Mouse (Mus musculus): ENCODE results near the gene Gjb5.

Gene Gjb5

DNA sequence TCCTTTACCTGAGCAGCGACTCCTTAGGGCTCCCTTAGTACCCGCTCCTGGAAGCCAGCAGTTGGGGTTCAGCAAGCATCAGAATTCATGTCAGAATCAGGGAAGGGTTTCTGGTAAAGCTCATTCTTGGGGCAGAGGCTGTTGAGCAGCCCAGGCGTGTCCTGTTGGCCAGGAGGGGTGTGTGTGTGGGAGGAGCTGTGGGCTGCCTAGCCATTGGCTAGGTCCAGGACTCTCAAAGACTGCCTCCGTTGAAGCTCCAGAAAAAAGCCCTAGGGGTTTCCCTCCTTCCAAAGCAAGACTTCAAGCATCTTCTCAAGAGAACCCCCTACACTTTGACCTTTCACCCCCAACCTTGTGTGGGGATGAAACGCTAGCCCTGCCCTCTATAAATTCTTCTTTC lies at the start of gene Gjb5:
Gjb5 (minus strand) TSS at position 164 of the 400 bp plus-strand sequence.
- DNase-seq (ENCODE audit: low spot score), result no peak

DNA sequence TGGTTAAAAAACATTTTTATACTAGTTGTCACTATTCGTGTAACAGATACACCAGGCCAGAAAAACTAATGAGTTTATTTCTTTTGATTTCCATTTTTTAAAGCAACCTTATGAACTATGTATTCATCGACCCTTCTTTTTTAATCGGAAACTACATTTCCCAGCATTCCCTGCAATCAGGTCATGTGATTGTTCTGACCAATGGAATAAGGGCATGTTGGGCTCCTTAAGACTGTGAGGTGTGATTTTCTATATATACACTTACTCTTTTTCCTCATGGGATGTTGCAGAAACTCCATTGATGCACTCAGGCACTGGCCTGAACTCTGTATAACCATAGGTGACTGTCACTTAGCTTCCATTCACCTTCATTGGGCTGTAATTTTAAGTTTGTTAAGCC lies 44.6 kb upstream of the Gjb5 start:
- DNase-seq (ENCODE audit: low spot score), result no peak

- DNase-seq (ENCODE audit: low spot score), result no peak
Measured at GRCm38 (mm10) chr4:127402166-127402565, 44.2 kb upstream of the Gjb5 start.

- no peak for DNase-seq (ENCODE audit: low spot score)
Measured at GRCm38 (mm10) chr4:127400165-127401145, 42.5 kb upstream of the Gjb5 start.

GRCm38 (mm10) chr4:127395591-127395990 lies 37.6 kb upstream of the Gjb5 start:
- DNase-seq (ENCODE audit: low spot score), result no peak

DNA sequence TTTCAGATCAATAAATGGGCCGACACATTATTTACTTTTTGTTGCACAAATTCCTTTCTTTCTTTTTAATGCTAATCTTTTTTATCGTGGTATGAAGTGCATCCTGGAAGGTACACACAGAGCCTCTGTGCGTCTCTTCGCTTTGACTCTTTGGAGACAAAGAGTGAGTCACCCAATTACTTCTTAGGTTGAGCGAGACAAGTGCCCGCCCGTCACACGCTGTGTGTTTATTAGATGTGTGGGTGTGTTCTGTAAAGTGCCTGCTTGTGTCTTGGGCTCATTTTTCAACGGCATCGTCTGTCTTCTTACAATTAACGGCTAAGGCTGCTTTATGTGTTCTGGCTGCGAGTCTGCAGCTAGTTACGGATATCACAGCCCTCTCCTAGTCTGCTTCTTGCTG lies 31.7 kb upstream of the Gjb5 start:
- no peak for DNase-seq (ENCODE audit: low spot score)

DNA sequence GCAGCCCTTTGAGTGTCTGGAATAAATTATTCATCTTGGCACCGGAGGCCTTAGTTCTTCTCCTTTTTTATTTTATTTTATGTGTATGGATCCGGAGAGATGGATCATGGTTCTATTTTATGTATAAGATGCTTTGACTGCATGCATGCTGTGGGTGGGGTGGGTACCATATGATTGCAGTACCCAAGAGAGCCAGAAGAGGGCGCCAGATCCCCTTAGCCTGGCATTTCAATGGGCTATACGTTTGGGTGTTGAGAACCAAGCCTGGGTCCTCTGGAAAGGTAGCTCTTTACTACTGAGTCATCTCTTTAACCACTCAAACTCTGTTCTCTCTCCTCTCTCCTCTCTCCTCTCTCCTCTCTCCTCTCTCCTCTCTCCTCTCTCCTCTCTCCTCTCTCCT lies 19.4 kb upstream of the Gjb5 start:
- DNase-seq (ENCODE audit: low spot score), result no peak

DNA sequence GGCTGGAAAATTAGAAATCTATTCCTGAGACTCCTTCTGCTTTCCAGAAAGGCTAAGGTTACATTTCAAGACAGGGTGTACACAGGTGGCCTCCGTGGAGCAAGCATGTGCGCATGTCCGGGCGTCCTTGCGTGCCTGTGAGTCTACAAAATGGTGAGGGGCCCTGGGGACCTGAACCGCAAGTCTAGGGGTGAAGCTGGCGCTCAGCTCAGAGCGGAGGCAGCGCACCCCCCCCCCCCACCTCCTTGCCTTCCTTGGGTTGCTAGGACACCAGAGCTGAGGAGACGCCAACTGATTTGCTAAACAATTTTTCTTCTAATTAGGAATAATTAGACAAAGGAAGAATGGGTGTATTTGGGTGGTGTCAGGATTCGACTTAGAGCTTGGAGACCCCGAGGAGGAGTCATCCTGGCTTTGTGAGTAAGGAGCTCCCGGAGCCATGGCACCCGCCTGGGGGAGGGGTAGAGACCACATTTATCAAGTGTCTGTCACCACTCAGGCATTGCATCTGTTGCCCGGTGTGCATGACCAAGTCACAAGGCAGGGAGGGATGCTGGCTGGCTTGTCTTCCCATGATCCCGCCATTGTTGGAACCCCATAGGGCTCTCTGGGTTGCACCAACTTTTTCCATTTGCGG lies 17.7 kb upstream of the Gjb5 start:
- DNase-seq (ENCODE audit: low spot score), result no peak

DNA sequence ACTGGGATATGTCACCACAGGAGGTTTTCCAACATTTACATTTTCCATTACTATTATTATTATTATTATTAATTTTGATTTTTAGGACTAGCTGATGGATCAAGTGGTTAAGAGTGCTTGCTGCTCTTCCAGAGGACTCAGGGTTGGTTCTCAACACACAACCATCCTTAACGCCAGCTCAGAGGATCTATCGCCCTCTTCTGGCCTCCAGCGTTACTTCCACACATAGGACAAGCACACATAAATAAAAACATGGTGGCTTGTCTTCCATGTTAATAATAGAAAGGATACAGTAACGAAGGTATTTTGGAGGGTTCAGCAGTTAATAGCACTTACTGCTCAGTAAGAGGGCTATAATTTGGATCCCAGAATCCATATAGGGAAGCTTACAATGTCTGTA lies 16.7 kb upstream of the Gjb5 start:
- no peak for DNase-seq (ENCODE audit: low spot score)

DNA sequence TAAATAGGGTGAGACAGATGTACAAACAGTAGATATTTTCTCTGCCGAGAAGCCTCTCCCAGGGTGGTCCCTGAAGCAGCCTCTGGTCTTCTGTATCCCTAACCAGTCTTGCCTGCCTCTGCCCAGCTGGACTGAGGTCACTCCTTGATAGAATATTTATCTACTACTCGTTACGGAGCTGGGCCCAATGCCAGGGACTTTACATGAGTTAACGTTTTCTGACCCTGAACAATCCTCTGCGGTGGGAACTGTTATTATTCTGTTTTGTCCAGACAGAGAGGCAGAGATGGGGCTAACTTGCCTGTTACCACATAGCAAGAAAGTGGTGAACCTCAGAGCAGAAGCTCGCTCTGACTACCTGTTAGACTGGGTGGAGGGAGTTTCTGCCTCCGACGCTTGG lies 15.5 kb upstream of the Gjb5 start:
- no peak for DNase-seq (ENCODE audit: low spot score)

DNA sequence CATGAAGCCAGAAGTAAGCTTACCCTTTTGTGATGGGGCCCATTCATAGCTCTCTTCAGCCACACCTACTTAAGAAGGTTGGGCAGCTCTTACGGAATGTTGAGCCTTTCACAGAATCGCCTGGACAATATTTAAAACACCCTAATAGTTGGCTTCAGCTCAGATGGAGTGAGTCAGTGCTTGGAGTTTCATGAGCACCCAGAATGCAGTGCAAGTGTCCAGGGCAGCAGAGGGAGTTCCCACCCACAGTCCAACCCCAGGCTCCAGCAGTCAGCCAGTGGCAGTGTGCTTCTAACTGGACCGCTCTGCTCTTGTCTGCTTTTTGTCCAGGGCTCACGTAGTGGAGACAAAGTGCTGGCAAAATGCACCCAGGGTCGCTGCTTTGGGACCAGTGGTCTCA lies 13.6 kb upstream of the Gjb5 start:
- DNase-seq (ENCODE audit: low spot score), result peak; percentile 28

DNA sequence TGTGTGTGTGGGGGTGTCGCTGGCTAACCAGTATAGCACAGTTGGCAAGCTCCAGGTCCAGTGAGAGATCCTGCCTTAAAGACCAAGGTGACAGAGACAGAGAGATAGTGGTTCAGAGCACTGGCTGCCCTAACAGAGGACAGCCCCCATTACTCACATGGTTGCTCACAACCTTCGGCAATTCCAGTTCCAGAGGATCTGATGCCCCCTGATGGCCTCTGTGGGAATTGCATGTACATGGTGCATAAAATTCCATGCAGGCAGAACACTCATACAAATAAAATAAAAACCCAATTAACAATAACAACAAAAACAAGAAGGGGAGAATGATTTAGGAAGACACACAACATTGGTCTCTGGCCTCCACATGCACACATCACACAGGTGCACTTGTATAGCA lies 12.5 kb upstream of the Gjb5 start:
- DNase-seq (ENCODE audit: low spot score), result no peak

GRCm38 (mm10) chr4:127368379-127368973 lies 10.5 kb upstream of the Gjb5 start:
- DNase-seq (ENCODE audit: low spot score), result peak; percentile 42

GRCm38 (mm10) chr4:127365834-127366233 lies 7.9 kb upstream of the Gjb5 start:
- DNase-seq (ENCODE audit: low spot score), result no peak

DNA sequence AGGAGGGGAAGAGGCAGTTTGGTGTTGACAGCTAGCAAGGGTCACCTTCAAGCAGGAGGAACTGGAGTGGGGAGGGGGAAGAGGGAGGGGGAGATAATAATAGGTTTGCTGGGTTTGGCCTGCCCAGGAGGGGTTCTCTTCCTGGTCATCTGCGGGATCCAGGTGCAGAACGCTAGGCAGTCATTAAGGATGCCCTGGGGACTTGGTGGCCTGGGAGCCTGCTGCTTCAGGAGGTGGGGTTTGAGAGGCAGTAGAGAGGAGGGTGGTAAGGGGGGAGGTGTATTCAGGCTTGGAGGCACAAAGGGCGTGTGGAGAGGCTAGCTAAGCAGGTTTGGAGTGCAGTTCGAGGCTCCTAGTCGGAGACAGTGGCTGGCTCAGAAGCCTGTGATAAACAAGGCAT lies 7.5 kb upstream of the Gjb5 start:
- no peak for DNase-seq (ENCODE audit: low spot score)

- DNase-seq (ENCODE audit: low spot score), result no peak
Measured at GRCm38 (mm10) chr4:127364431-127364830, 6.5 kb upstream of the Gjb5 start.

DNA sequence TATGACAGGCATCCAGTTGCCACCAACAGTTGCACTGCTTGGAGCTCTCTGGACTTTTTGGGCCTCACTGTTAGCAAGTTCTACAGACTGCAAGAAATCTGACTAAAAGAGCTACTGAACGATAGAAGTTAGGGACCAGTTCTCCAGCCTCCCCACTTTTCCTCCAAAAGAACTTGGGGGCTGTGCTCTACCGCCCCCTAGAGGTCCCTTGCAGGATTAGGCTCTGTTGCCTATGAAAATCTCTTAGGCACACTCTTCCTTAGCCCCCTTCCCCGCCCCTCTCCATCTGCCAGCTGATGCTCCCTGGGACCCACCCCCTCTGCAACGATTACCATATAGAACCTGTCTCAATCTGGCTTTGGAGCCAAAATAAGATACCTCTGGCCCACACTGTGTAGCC lies 5.3 kb upstream of the Gjb5 start:
- no peak for DNase-seq (ENCODE audit: low spot score)

- DNase-seq (ENCODE audit: low spot score), result no peak
Measured at GRCm38 (mm10) chr4:127362520-127362919, 4.5 kb upstream of the Gjb5 start.

DNA sequence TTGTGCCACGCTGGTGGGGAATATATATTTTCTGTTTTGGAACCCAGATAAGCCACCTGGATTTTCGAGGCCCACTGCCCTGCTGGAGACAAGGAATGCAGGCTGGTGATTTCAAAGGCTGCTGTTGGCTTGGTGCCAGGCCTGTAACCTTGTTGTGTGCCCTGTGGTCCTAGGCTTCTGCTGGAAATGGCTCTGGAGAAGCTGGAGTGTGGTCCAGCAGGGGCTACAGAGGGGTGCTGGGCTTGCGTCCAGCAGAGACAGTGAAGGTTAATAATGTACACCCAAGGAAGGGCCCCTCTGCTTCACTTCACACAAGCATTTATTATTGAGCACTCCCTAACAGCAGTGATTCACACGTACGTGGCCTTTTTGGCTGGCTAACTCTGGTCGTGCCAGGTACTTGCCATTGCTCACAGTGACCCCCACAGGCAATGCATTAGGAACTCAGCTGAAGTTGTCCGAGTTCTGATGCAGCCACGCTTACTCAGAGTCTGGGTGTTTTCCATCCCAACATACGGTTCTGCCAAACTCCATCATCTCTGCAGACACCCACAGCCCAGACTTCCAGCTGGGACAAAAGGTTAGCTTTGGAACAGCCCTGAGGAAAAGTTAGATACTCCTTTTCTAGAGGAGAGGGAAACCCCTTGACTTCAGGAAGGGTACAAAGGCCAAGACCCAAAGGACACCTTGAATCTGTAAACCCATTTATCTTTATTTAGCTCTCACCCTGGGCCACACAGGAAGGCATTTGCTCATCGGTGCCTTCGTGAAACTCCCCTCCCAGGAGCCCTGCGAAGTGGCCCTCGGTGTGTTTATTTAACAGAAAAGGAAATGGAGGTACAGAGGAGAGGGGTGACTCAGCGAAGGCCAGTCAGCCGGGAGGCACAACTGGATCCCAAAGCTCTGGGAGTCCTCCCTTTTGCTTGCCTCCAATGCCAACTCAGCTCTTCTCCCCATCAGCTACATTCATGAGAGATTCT lies 3.2 kb downstream of the Gjb5 start:
- peak; percentile 18 for DNase-seq (ENCODE audit: low spot score)

DNA sequence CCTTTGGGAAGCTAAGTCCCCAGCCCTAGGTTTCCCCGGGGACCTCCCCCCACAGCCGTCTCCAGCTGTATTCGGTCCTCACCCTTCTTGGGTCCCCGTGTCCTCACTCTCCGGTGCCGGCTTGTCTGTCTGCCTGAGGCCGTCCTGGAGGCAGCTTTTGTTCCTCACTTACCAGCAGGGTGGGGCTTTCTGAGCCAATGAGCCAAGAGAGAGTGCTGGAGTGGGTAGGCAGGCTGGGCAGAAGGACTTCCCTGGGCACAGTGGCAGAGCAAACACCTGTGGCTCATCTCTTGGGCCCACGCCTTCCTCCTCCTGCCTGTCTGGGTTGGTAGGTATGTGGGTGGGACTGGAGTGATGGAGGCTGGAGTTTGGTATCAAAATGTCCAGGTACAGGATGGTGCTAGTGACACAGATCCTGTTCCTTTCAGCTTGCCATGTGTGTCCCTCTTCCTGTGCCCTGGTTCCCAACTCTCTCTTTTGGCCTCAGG lies 4.0 kb downstream of the Gjb5 start, which contains the start of gene Gjb4:
Gjb4 (minus strand) TSS at position 131 of the 488 bp plus-strand sequence.
- DNase-seq (ENCODE audit: low spot score), result no peak

GRCm38 (mm10) chr4:127352594-127352993 lies 5.4 kb downstream of the Gjb5 start:
- DNase-seq (ENCODE audit: low spot score), result peak; percentile 64
